Mouse (Mus musculus) megakaryocyte, embryonic 14.5 days (primary cell): ENCODE data around the gene Ppm1g.

Experiments used
- FLI1 ChIP-seq: IDR thresholded peaks from 2 replicates; pipeline ENCODE4 v1.6.1; 2012; ENCODE audit warnings: low read length, inconsistent platforms, mixed read lengths
- GATA1 ChIP-seq: IDR thresholded peaks from 3 replicates; pipeline ENCODE4 v1.6.1; 2012; ENCODE audit warnings: mixed read lengths, low read length, inconsistent platforms, borderline replicate concordance

- TF ChIP-seq GATA1 = no peak
- TF ChIP-seq FLI1 = no peak
Observed at GRCm38 (mm10) chr5:31204421-31204820, 16.1 kb downstream of the Ppm1g start.
